Mouse (Mus musculus): ENCODE results near the gene Scube1. TPM values are rescaled to one million over a fixed set of nuclear protein-coding genes. Genes with fewer than 3 reads are reported as not detected.

Gene Scube1
- total and polyA plus RNA-seq, 3 experiments = not detected

- TF ChIP-seq CTCF (IDR thresholded peaks at IDR 0.05 in 2 of 3, conservative IDR thresholded peaks at IDR 0.05 in 1 of 3; ENCODE audit: control insufficient read depth in 1 of 3, insufficient read depth in 1 of 3, low read depth in 2 of 3, low read length in 3 of 3, poor library complexity in 1 of 3, severe bottlenecking in 1 of 3) (no peak), MYB (IDR thresholded peaks at IDR 0.05; ENCODE audit: low read depth, low read length) (no peak), MEF2A (IDR thresholded peaks at IDR 0.05; ENCODE audit: extremely low read depth, insufficient replicate concordance, low read depth, low read length, poor library complexity, severe bottlenecking) (no peak), ZKSCAN1 (IDR thresholded peaks at IDR 0.05; ENCODE audit: low read depth, low read length) (no peak), RAD21 (IDR thresholded peaks at IDR 0.05; ENCODE audit: low read depth, low read length) (no peak), NRF1 (IDR thresholded peaks at IDR 0.05; ENCODE audit: insufficient read depth, low read depth, low read length, poor library complexity, severe bottlenecking) (peak; percentile 98), MXI1 (IDR thresholded peaks at IDR 0.05; ENCODE audit: low read depth, low read length) (peak; percentile 74), POLR2A (IDR thresholded peaks at IDR 0.05; ENCODE audit: control insufficient read depth in 1 of 2, insufficient read depth in 1 of 2, low read depth in 1 of 2, low read length in 2 of 2, poor library complexity in 1 of 2) (peak; percentile 85 to 89), CHD1 (IDR thresholded peaks at IDR 0.05; ENCODE audit: low read depth, low read length) (no peak), TAL1 (IDR thresholded peaks at IDR 0.05; ENCODE audit: low read length) (no peak), USF1 (IDR thresholded peaks at IDR 0.05; ENCODE audit: low read depth, low read length) (no peak), BHLHE40 (IDR thresholded peaks at IDR 0.05; ENCODE audit: borderline replicate concordance, low read depth, low read length) (no peak), TCF12 (IDR thresholded peaks at IDR 0.05; ENCODE audit: low read depth, low read length) (no peak; the same call in 1 of the 2 replicates), EP300 (IDR thresholded peaks at IDR 0.05; ENCODE audit: low read depth in 1 of 2, low read length in 2 of 2) (no peak), CHD2 (IDR thresholded peaks at IDR 0.05; ENCODE audit: low read length) (no peak), NELFE (IDR thresholded peaks at IDR 0.05; ENCODE audit: low read depth, low read length) (peak; percentile 86), MAX (IDR thresholded peaks at IDR 0.05; ENCODE audit: low read length) (0 out of 2 replicates have a peak, but pooled peaks have one; percentile 0), GATA1 (IDR thresholded peaks at IDR 0.05; ENCODE audit: low read depth, low read length) (no peak), ETS1 (IDR thresholded peaks at IDR 0.05; ENCODE audit: low read depth, low read length) (no peak), MYC (IDR thresholded peaks at IDR 0.05; ENCODE audit: low read depth, low read length) (0 out of 2 replicates have a peak, but pooled peaks have one; percentile 13)
Observed at GRCm38 (mm10) chr15:83594513-83595363, 130.1 kb downstream of the Scube1 start, which contains the start of gene Ttll12 (continued).

GRCm38 (mm10) chr15:83593702-83594512, 130.9 kb downstream of the Scube1 start:
- H3K4me1 ChIP-seq (ENCODE audit: control insufficient read depth in 1 of 2, insufficient read depth in 2 of 2, low read length in 2 of 2) = peaks cover 17 to 23% of the 10 kb centered on the region in 2 experiments
- H3K9me3 ChIP-seq (replicated peaks; ENCODE audit: insufficient read depth, low read length) = no peaks in the 10 kb centered on the region
- DNase-seq (ENCODE audit: low read depth, low spot score) = peak; percentile 86
- peaks cover 1 to 20% of the 10 kb centered on the region in 2 experiments; a peak in 3 of 4 replicates for H3K36me3 ChIP-seq (ENCODE audit: control insufficient read depth in 1 of 2, insufficient read depth in 2 of 2, low read length in 2 of 2)
- peak overlapping the region; percentile 86 for H3K9ac ChIP-seq (ENCODE audit: control insufficient read depth, low read depth, low read length, poor library complexity, severe bottlenecking)
- peak overlapping the region; percentile 95 for H3K27ac ChIP-seq (ENCODE audit: control insufficient read depth, low read depth, low read length)
- H3K27me3 ChIP-seq (ENCODE audit: control insufficient read depth in 1 of 2, insufficient read depth in 2 of 2, low read length in 2 of 2) = no peaks in the 10 kb centered on the region
- H3K79me2 ChIP-seq (ENCODE audit: control insufficient read depth, insufficient read depth, low read length, poor library complexity) = peaks cover 43% of the 10 kb centered on the region
- H3K4me3 ChIP-seq (ENCODE audit: control insufficient read depth in 1 of 2, insufficient read depth in 1 of 2, low read depth in 2 of 2, low read length in 2 of 2) = peak overlapping the region; percentile 59 to 80
- peak; percentile 82 for TF ChIP-seq MXI1 (IDR thresholded peaks at IDR 0.05; ENCODE audit: low read depth, low read length)
- TF ChIP-seq TBP (IDR thresholded peaks at IDR 0.05; ENCODE audit: low read depth, low read length) = peak; percentile 61; the same call in 1 of the 2 replicates
- no peak for TF ChIP-seq GATA1 (IDR thresholded peaks at IDR 0.05; ENCODE audit: low read depth, low read length)
- TF ChIP-seq CHD2 (IDR thresholded peaks at IDR 0.05; ENCODE audit: low read length) = no peak
- TF ChIP-seq KAT2A (conservative IDR thresholded peaks at IDR 0.05; ENCODE audit: low read depth, low read length) = no peak
- no peak for TF ChIP-seq RCOR1 (IDR thresholded peaks at IDR 0.05; ENCODE audit: low read depth, low read length)
- 0 out of 2 replicates have a peak, but pooled peaks have one; percentile 14 for TF ChIP-seq NELFE (IDR thresholded peaks at IDR 0.05; ENCODE audit: low read depth, low read length)
- 0 out of 2 replicates have a peak, but pooled peaks have one; percentile 39 for TF ChIP-seq UBTF (IDR thresholded peaks at IDR 0.05; ENCODE audit: borderline replicate concordance, insufficient read depth, low read depth, low read length)
- 0 out of 2 replicates have a peak, but pooled peaks have one; percentile 38 for TF ChIP-seq ETS1 (IDR thresholded peaks at IDR 0.05; ENCODE audit: low read depth, low read length)
- TF ChIP-seq CHD1 (IDR thresholded peaks at IDR 0.05; ENCODE audit: low read depth, low read length) = 0 out of 2 replicates have a peak, but pooled peaks have one; percentile 42
- TF ChIP-seq CTCF (IDR thresholded peaks at IDR 0.05 in 2 of 3, conservative IDR thresholded peaks at IDR 0.05 in 1 of 3; ENCODE audit: control insufficient read depth in 1 of 3, insufficient read depth in 1 of 3, low read depth in 2 of 3, low read length in 3 of 3, poor library complexity in 1 of 3, severe bottlenecking in 1 of 3) = no peak
- TF ChIP-seq MAFK (IDR thresholded peaks at IDR 0.05; ENCODE audit: borderline replicate concordance, low read depth, low read length) = no peak
- peak; percentile 10; the same call in 1 of the 2 replicates for TF ChIP-seq ELF1 (IDR thresholded peaks at IDR 0.05; ENCODE audit: low read depth, low read length)
- no peak for TF ChIP-seq MYB (IDR thresholded peaks at IDR 0.05; ENCODE audit: low read depth, low read length)
- peak; percentile 21; the same call in 1 of the 2 replicates for TF ChIP-seq BHLHE40 (IDR thresholded peaks at IDR 0.05; ENCODE audit: borderline replicate concordance, low read depth, low read length)
- peak; percentile 44; the same call in 1 of the 2 replicates for TF ChIP-seq MYC (IDR thresholded peaks at IDR 0.05; ENCODE audit: low read depth, low read length)
- no peak for TF ChIP-seq ZNF384 (IDR thresholded peaks at IDR 0.05; ENCODE audit: low read depth, low read length)
- no peak for TF ChIP-seq E2F4 (IDR thresholded peaks at IDR 0.05; ENCODE audit: borderline replicate concordance, low read depth, low read length)
